Mouse (Mus musculus): Measurements from ENCODE around the gene Gm21983. TPM values are rescaled to one million over a fixed set of nuclear protein-coding genes. Genes with fewer than 3 reads are reported as not detected.

The Gm21983 gene
- total RNA-seq (2021) (under 1 TPM in 1 of 2 experiments, not detected in 1; 0.16 TPM), polyA plus RNA-seq (2012; rRNA removed) (not detected in 2 replicates)
- long read RNA-seq: 0 reads

GRCm38 (mm10) chr7:27180837-27181695, at the start of gene Gm21983, which contains the start of gene Mia:
Gene Gm21983, minus strand, starts transcription at chr7:27181086.
Gene Mia, minus strand, starts transcription at chr7:27181157.
- Histone ChIP-seq H3K27ac (peak within 1 kb of the TSS; percentile 74; the same call in 1 of the 2 replicates), H3K27me3 (ENCODE audit: control insufficient read depth, insufficient read depth, low read length) (no peaks in the 10 kb centered on the region), H3K9ac (ENCODE audit: low read depth, low read length) (no peak within 1 kb of the TSS), H3K36me3 (ENCODE audit: control insufficient read depth, insufficient read depth, low read length) (no peaks in the 10 kb centered on the region), H3K4me3 (no peak within 1 kb of the TSS), H3K79me2 (replicated peaks; ENCODE audit: control insufficient read depth, insufficient read depth, low read length) (no peaks in the 10 kb centered on the region), H3K4me1 (ENCODE audit: control insufficient read depth, insufficient read depth, low read length) (peaks cover 4% of the 10 kb centered on the region; the same call in 1 of the 2 replicates)
- 63% methylated on average over 14 of the region's 14 CpGs for WGBS
- TF ChIP-seq POLR2A (IDR thresholded peaks at IDR 0.05; ENCODE audit: insufficient read depth, low read depth, low read length) (no peak), EP300 (IDR thresholded peaks at IDR 0.05; ENCODE audit: insufficient read depth, low read depth, low read length) (no peak), CTCF (IDR thresholded peaks at IDR 0.05) (no peak)
- DNase-seq: no peak
- intact Hi-C loops (cut with DNase I): loop anchor here (2.0 kb wide), 1 partner anchor 14 kb away; the partner anchor contains the start of gene BC024978

- TF ChIP-seq EP300 (IDR thresholded peaks at IDR 0.05; ENCODE audit: insufficient read depth, low read depth, low read length) (no peak), CTCF (IDR thresholded peaks at IDR 0.05) (no peak), POLR2A (IDR thresholded peaks at IDR 0.05; ENCODE audit: insufficient read depth, low read depth, low read length) (no peak)
- H3K4me1 ChIP-seq (ENCODE audit: control insufficient read depth, insufficient read depth, low read length): peaks cover 20% of the 10 kb centered on the region
- 15% methylated on average over 6 of the region's 6 CpGs for WGBS
- no peaks in the 10 kb centered on the region for H3K36me3 ChIP-seq (ENCODE audit: control insufficient read depth, insufficient read depth, low read length)
- H3K27ac ChIP-seq: peak overlapping the region; percentile 95
- peaks cover 3% of the 10 kb centered on the region; the same call in 1 of the 2 replicates for H3K79me2 ChIP-seq (replicated peaks; ENCODE audit: control insufficient read depth, insufficient read depth, low read length)
- no peak for DNase-seq
- H3K27me3 ChIP-seq (ENCODE audit: control insufficient read depth, insufficient read depth, low read length): no peaks in the 10 kb centered on the region
- intact Hi-C loops (cut with DNase I): loop anchor here (1.0 to 5.0 kb wide), 2 partner anchors 34 to 72 kb away; partner anchors contain the start of gene BC024978
- H3K4me3 ChIP-seq: peak overlapping the region; percentile 71
- peak overlapping the region; percentile 83 for H3K9ac ChIP-seq (ENCODE audit: low read depth, low read length)
Measured at GRCm38 (mm10) chr7:27228865-27229264, 48.0 kb upstream of the Gm21983 start.

GRCm38 (mm10) chr7:27228281-27228821, 47.5 kb upstream of the Gm21983 start, which contains the start of gene Itpkc:
Gene Itpkc, minus strand, starts transcription at chr7:27228661.
- peaks cover 20% of the 10 kb centered on the region for H3K4me1 ChIP-seq (ENCODE audit: control insufficient read depth, insufficient read depth, low read length)
- peak within 1 kb of the TSS; percentile 84 for H3K9ac ChIP-seq (ENCODE audit: low read depth, low read length)
- DNase-seq: peak; percentile 92 to 93
- H3K27ac ChIP-seq: peak within 1 kb of the TSS; percentile 95
- intact Hi-C loops (cut with DNase I): loop anchor here (1.0 to 5.0 kb wide), 2 partner anchors 33 to 71 kb away; partner anchors contain the start of gene BC024978
- under 1% methylated on average over 49 of the region's 49 CpGs for WGBS
- H3K36me3 ChIP-seq (ENCODE audit: control insufficient read depth, insufficient read depth, low read length): no peaks in the 10 kb centered on the region
- H3K79me2 ChIP-seq (replicated peaks; ENCODE audit: control insufficient read depth, insufficient read depth, low read length): peaks cover 3% of the 10 kb centered on the region; the same call in 1 of the 2 replicates
- no peaks in the 10 kb centered on the region for H3K27me3 ChIP-seq (ENCODE audit: control insufficient read depth, insufficient read depth, low read length)
- peak within 1 kb of the TSS; percentile 71 for H3K4me3 ChIP-seq
- TF ChIP-seq POLR2A (IDR thresholded peaks at IDR 0.05; ENCODE audit: insufficient read depth, low read depth, low read length): peak; percentile 99
- TF ChIP-seq EP300 (IDR thresholded peaks at IDR 0.05; ENCODE audit: insufficient read depth, low read depth, low read length): peak; percentile 39; the same call in 1 of the 2 replicates
- TF ChIP-seq CTCF (IDR thresholded peaks at IDR 0.05): peak; percentile 28

GRCm38 (mm10) chr7:27227676-27228075, 46.8 kb upstream of the Gm21983 start:
- H3K9ac ChIP-seq (ENCODE audit: low read depth, low read length): peak overlapping the region; percentile 84
- no peak for DNase-seq
- peaks cover 3% of the 10 kb centered on the region; the same call in 1 of the 2 replicates for H3K79me2 ChIP-seq (replicated peaks; ENCODE audit: control insufficient read depth, insufficient read depth, low read length)
- peak overlapping the region; percentile 95 for H3K27ac ChIP-seq
- H3K4me1 ChIP-seq (ENCODE audit: control insufficient read depth, insufficient read depth, low read length): peaks cover 21% of the 10 kb centered on the region
- 5% methylated on average over 10 of the region's 10 CpGs for WGBS
- TF ChIP-seq CTCF (IDR thresholded peaks at IDR 0.05) (no peak), EP300 (IDR thresholded peaks at IDR 0.05; ENCODE audit: insufficient read depth, low read depth, low read length) (no peak), POLR2A (IDR thresholded peaks at IDR 0.05; ENCODE audit: insufficient read depth, low read depth, low read length) (no peak)
- intact Hi-C loops (cut with DNase I): loop anchor here (1.0 to 5.0 kb wide), 2 partner anchors 32 to 70 kb away; partner anchors contain the start of gene BC024978
- no peaks in the 10 kb centered on the region for H3K27me3 ChIP-seq (ENCODE audit: control insufficient read depth, insufficient read depth, low read length)
- H3K36me3 ChIP-seq (ENCODE audit: control insufficient read depth, insufficient read depth, low read length): no peaks in the 10 kb centered on the region
- peak overlapping the region; percentile 71 for H3K4me3 ChIP-seq

- TF ChIP-seq CTCF (IDR thresholded peaks at IDR 0.05) (no peak), EP300 (IDR thresholded peaks at IDR 0.05; ENCODE audit: insufficient read depth, low read depth, low read length) (no peak), POLR2A (IDR thresholded peaks at IDR 0.05; ENCODE audit: insufficient read depth, low read depth, low read length) (no peak)
- Histone ChIP-seq H3K9ac (ENCODE audit: low read depth, low read length) (peak overlapping the region; percentile 84), H3K36me3 (ENCODE audit: control insufficient read depth, insufficient read depth, low read length) (no peaks in the 10 kb centered on the region), H3K79me2 (replicated peaks; ENCODE audit: control insufficient read depth, insufficient read depth, low read length) (peaks cover 3% of the 10 kb centered on the region; the same call in 1 of the 2 replicates), H3K4me3 (peak overlapping the region; percentile 71), H3K4me1 (ENCODE audit: control insufficient read depth, insufficient read depth, low read length) (peaks cover 21% of the 10 kb centered on the region), H3K27ac (no peak overlapping the region), H3K27me3 (ENCODE audit: control insufficient read depth, insufficient read depth, low read length) (no peaks in the 10 kb centered on the region)
- intact Hi-C loops (cut with DNase I): loop anchor here (5.0 kb wide), 1 partner anchor 70 kb away; no protein-coding TSS in a partner anchor
- WGBS: 42% methylated on average over 9 of the region's 9 CpGs
- DNase-seq: no peak
Measured at GRCm38 (mm10) chr7:27227276-27227675, 46.4 kb upstream of the Gm21983 start.

Measured in heart, adult 2 months (tissue).